Mouse (Mus musculus): ENCODE results near the gene Slc25a22.

DNA sequence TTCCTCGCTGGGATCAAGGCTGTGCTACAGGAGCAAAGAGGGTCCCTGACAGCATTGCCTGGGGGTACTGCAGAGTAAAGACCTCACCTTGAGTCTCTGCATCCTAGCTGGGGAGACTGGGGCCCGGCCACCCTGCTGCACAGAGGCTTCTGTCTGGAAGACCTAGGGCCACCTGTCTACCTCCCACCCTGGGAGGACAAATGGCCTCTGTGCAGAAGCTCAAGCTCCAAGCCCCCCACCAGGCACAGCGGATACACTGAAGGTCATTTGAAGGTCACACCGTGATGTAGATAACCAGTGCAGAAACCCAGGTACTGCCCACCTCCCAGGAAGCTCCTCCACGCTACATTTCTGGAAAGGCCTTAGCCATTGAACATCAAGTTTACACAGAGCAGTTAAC, 9.0 kb downstream of the Slc25a22 start:
- no peak for TF ChIP-seq MAX (IDR thresholded peaks at IDR 0.05; ENCODE audit: low read length)
- no peak for TF ChIP-seq MAZ (IDR thresholded peaks at IDR 0.05; ENCODE audit: low read depth, low read length)
- no peak for TF ChIP-seq ZNF384 (IDR thresholded peaks at IDR 0.05; ENCODE audit: low read depth, low read length)
- TF ChIP-seq CTCF (conservative IDR thresholded peaks at IDR 0.05 in 1 of 2, IDR thresholded peaks at IDR 0.05 in 1 of 2; ENCODE audit: low read depth in 2 of 2, low read length in 2 of 2), result no peak
- TF ChIP-seq POLR2A (IDR thresholded peaks at IDR 0.05; ENCODE audit: low read depth, low read length), result no peak
- no peak for TF ChIP-seq MXI1 (IDR thresholded peaks at IDR 0.05; ENCODE audit: low read depth, low read length)
- TF ChIP-seq TCF12 (IDR thresholded peaks at IDR 0.05; ENCODE audit: low read depth, low read length), result no peak
- TF ChIP-seq POLR2AphosphoS2 (IDR thresholded peaks at IDR 0.05; ENCODE audit: low read depth, low read length), result no peak
- no peak for TF ChIP-seq EP300 (IDR thresholded peaks at IDR 0.05; ENCODE audit: low read length)

Measured in CH12.LX (cell line).